Mouse (Mus musculus) heart, adult 9 months (tissue): Measurements from ENCODE around the gene Nmnat3.

Experiments
- DNase-seq, 2 experiments: peaks; one replicate each; pipeline ENCODE4 v3.0.0; 2022; ENCODE audit warnings: low spot score in 2 of 2

Nmnat3 gene

GRCm38 (mm10) chr9:98420666-98421065 is 133.4 kb downstream of the Nmnat3 start:
- no peak for DNase-seq

- no peak for DNase-seq
Measured at GRCm38 (mm10) chr9:98421903-98422302, 134.7 kb downstream of the Nmnat3 start.

DNA sequence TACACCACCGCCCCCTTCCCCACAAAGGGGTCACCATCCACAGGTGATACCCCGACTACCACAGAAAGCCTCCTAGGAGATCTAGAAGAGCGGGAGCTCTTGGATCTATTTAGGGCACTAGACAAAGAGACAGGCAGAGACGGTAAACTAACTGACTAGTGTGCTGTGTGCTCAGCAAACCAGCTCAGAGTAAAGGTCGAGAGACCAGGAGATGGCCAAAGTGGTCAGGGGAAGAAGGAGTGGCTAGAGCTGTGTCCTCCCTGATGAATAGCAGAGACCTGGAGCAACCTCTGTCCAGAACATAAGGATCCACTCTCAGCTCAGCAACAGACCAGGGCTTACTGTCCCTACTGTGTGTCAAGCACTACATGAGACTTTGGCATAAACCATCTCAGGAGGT is 135.4 kb downstream of the Nmnat3 start, which contains the start of gene Rbp1:
Gene Rbp1, plus strand, starts transcription at position 306 of the 400 bp plus-strand sequence.
- no peak for DNase-seq

DNA sequence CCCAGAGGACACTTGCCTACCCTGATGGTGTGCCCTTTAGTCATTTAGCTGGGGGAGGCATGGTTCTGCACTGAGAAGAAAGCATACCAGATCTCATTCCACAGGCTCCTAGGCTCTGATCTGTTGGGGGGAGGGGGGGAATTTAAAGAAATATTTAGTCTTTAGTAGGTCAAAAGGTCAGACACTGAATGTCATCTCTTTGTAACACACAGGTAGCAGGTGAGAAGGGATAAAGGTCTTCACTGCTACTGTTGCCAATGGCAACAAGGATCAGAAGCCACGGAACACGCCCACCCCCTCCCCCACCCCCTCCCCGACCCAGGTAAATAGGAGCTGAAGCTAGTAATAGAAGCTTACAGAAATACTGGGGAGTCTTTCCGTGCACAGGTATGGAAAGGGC is 136.5 kb downstream of the Nmnat3 start:
- DNase-seq = no peak

GRCm38 (mm10) chr9:98424291-98424690 is 137.1 kb downstream of the Nmnat3 start:
- DNase-seq = no peak

DNA sequence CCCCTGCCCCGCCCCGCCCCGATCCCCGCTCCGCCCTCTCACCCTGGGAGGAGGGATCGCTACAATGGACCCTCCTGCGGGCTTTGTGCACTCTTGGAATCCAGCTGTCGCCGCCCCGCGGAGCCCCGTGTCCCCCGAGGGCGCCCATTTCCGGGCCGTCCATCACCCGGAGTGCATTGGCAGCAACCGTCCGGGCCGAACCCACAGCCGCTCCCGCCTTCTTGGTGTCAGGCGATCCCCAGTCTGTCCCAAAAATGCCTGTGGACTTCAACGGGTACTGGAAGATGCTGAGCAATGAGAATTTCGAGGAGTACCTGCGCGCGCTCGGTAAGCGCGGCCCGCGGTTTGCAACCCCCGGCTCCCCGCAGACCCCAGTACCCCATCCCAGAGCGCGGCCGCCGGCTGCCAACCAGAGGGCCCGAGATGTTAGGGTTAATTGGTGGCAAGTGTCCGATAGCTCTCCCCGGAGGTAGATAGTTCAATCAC is 137.5 kb downstream of the Nmnat3 start:
- peak; percentile 59 to 66 for DNase-seq

GRCm38 (mm10) chr9:98425351-98425880 is 138.2 kb downstream of the Nmnat3 start:
- no peak for DNase-seq

GRCm38 (mm10) chr9:98427906-98428517 is 140.8 kb downstream of the Nmnat3 start:
- peak; percentile 52 to 54 for DNase-seq

- peak; percentile 82 to 90 for DNase-seq
Measured at GRCm38 (mm10) chr9:98428783-98429182, 141.5 kb downstream of the Nmnat3 start.

- peak; percentile 51 to 65 for DNase-seq
Measured at GRCm38 (mm10) chr9:98429806-98430205, 142.6 kb downstream of the Nmnat3 start.

GRCm38 (mm10) chr9:98430528-98430927 is 143.3 kb downstream of the Nmnat3 start:
- no peak for DNase-seq

GRCm38 (mm10) chr9:98433021-98433420 is 145.8 kb downstream of the Nmnat3 start:
- no peak for DNase-seq

DNA sequence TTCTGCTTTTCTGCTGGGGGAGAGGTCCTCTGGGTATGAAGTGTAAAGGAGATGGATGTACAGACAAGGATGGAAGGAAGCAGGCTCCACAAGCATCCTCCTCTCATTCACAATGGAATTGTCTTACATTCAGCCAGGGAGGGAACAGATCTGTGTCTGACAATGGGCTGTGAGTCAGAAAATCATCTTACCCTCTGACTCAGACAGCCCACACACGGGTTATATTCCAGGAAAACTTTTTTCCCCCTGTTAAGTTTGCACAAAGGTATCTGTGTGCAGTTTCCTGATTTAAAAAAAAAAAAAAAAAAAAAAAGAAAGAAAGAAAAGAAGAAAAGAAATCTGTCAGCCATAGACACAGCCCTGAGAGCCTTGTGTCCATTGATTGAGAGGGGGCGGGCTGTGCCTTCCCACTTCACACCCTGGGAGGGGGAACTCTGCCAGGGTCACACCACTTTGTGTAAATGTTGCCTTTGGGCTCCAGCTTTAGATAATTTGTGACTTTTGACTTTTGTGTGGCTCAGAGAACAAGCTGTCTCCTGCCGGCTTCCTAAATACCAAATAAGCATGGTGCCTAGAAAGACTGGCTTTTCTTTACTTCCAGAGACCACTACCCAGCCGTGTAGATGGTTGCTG is 146.8 kb downstream of the Nmnat3 start:
- no peak for DNase-seq

DNA sequence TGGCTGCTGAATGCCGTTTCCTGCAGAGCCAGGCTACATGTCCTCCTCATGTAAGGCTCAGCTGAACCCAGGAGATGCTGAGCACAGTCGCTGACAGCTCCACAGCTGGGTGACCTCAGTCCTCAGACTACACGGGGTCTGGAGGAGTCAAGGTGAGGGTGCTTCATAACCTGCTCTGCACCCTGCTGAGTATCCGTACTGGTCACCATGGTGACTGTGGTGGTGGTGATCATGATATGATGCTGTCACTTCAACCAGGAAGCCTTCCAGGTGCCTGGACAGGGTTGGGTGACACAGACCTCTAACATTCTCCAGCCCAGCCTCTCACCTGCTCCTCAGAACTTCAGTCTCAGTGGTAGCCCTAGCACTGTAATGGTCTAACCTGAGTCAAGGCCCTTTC is 150.6 kb downstream of the Nmnat3 start:
- DNase-seq = no peak

DNA sequence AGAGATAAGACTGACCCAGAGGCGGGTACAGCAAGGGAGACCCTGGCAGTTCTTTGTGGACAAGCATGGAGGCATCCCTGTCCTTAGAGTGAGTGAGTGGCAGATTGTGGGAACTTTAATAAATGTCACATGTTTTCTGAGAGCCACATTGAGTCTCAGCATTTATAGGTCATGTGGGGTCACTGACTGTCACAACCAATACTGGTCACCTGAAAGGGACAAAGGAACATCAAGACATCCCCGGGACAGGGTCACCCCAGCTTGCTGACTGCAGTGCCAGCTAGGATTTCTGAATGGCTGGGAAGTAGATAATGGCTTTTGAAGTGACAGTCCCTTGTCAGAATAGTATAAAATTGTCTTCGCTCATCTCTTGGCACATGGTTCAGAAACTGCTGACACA is 151.9 kb downstream of the Nmnat3 start:
- DNase-seq = no peak

- DNase-seq = no peak
Measured at GRCm38 (mm10) chr9:98442638-98443037, 155.4 kb downstream of the Nmnat3 start.

- no peak for DNase-seq
Measured at GRCm38 (mm10) chr9:98445359-98446149, 158.3 kb downstream of the Nmnat3 start.

- DNase-seq = no peak
Measured at GRCm38 (mm10) chr9:98450976-98451375, 163.7 kb downstream of the Nmnat3 start.

- DNase-seq = no peak
Measured at GRCm38 (mm10) chr9:98466709-98467108, 179.5 kb downstream of the Nmnat3 start.
